Mouse (Mus musculus) lung, postnatal 0 days (tissue): ENCODE measurements at regions not wholly inside any gene's neighbourhood (a gene's known extent, or its start where the extent isn't known, plus 50 kb on each side); places are given as distances from the start of the nearest gene placed in this dataset.

ENCODE experiments used
- CTCF ChIP-seq: IDR thresholded peaks from 2 replicates; pipeline ENCODE4 v1.5.1; 2016; ENCODE audit warnings: antibody characterized with exemption, mild to moderate bottlenecking
- EP300 ChIP-seq: IDR thresholded peaks from 2 replicates; pipeline ENCODE4 v1.6.1; 2016; ENCODE audit warnings: antibody characterized with exemption, mild to moderate bottlenecking, control low read depth

DNA sequence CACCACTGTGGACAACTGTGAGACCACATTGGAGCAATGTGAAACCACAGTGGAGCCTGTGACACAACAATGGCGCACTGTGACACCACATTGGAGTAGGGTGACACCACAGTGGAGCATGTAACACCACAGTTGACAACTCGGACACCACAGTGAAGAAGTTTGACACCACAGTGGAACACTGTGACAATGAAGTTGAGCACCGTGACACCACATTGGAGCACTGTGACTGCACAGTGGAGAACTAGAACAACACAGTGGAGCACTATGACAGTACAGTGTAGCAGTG, 116.3 kb upstream of the Vmn1r2 start:
- TF ChIP-seq CTCF: no peak
- no peak for TF ChIP-seq EP300
